Mouse (Mus musculus) liver, adult 2 months (tissue): ENCODE results near the gene Zfp141. TPM values are rescaled to one million over a fixed set of nuclear protein-coding genes. Genes with fewer than 3 reads are reported as not detected.

Experiments used
- DNase-seq: peaks from one replicate; pipeline ENCODE4 v3.0.0-alpha.2; 2011; ENCODE audit warnings: low read depth, low spot score; ENCODE audit errors: extremely low read depth
- H3K27ac ChIP-seq: fragments of 200-500 bp; replicated peaks from 2 replicates; pipeline ENCODE4 v1.5.1; 2012; ENCODE audit warnings: low read depth, mild to moderate bottlenecking, control low read depth, inconsistent platforms, low read length; ENCODE audit not compliant: insufficient read depth
- H3K27me3 ChIP-seq: fragments of 200-500 bp; 2 replicates; pipeline ENCODE4 v1.6.1; 2012; ENCODE audit warnings: mild to moderate bottlenecking, moderate library complexity, low read length, inconsistent platforms; ENCODE audit not compliant: control insufficient read depth, insufficient read depth
- H3K36me3 ChIP-seq: fragments of 200-500 bp; 2 replicates; pipeline ENCODE4 v1.6.1; 2012; ENCODE audit warnings: low read length, inconsistent platforms; ENCODE audit not compliant: control insufficient read depth, insufficient read depth
- H3K4me1 ChIP-seq: fragments of 200-500 bp; 2 replicates; pipeline ENCODE4 v1.6.1; 2011; ENCODE audit warnings: low read length; ENCODE audit not compliant: control insufficient read depth, insufficient read depth
- H3K4me3 ChIP-seq: fragments of 200-500 bp; 2 replicates; pipeline ENCODE4 v1.5.1; 2011; ENCODE audit warnings: low read depth, mild to moderate bottlenecking, control low read depth, low read length, moderate library complexity; ENCODE audit not compliant: insufficient read depth
- H3K79me2 ChIP-seq: fragments of 200-500 bp; 2 replicates; pipeline ENCODE4 v1.6.1; 2012; ENCODE audit warnings: inconsistent platforms, mild to moderate bottlenecking, low read length, moderate library complexity; ENCODE audit not compliant: control insufficient read depth, insufficient read depth
- H3K9ac ChIP-seq: fragments of 200-500 bp; 2 replicates; pipeline ENCODE4 v1.6.1; 2012; ENCODE audit warnings: low read depth, mild to moderate bottlenecking, control low read depth, inconsistent platforms, low read length
- CTCF ChIP-seq: fragments of 200-500 bp; IDR thresholded peaks from 2 replicates; pipeline ENCODE4 v1.5.1; 2011; ENCODE audit warnings: low read depth, low read length, control low read depth
- POLR2A ChIP-seq: fragments of 200-500 bp; IDR thresholded peaks from 2 replicates; pipeline ENCODE4 v1.6.1; 2011; ENCODE audit warnings: low read length, control low read depth; ENCODE audit not compliant: insufficient read depth; ENCODE audit errors: extremely low read depth
- WGBS: fragments of 180-500 bp; shearing (Covaris S2); methylation state at CpG from one replicate; pipeline ENCODE4 v1.1.7; 2018; 5-methylcytosine and 5-hydroxymethylcytosine counted together
- polyA plus RNA-seq: library from polyadenylated mRNA; depleted of rRNA; stranded (reverse); fragments of >200 nt; gene quantifications from 2 replicates; pipeline ENCODE4 v1.2.3, GENCODE M21; 2012; rRNA removed
- total RNA-seq: library from RNA; depleted of rRNA; stranded (reverse); fragments of >200 nt; gene quantifications from 2 replicates; pipeline ENCODE4 v1.2.3, GENCODE M21; 2014; rRNA removed

The Zfp141 gene
- total and polyA plus RNA-seq, 2 experiments = 3.9 to 6.2 TPM

DNA sequence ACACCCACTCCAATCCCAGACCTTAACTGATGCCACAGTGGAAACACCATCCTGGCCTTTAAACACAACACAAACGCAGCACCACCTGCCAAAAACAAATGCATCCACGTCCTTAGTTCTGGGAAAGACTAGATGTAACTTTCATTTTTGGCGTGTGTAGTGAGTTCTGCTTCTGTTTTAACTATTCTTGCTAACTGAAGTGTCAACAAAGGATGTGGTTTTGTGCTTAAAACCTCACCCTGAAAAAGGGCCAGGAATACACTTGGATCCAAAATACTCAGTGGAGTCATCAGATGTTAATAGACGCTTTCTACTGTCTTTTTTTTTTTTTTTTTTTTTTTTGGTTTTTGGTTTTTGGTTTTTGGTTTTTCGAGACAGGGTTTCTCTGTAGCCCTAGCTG is 14.7 kb downstream of the Zfp141 start:
- TF ChIP-seq CTCF (no peak), POLR2A (no peak)
- Histone ChIP-seq H3K36me3 (peaks cover 15% of the 10 kb centered on the region), H3K4me3 (no peak overlapping the region), H3K4me1 (peaks cover 9% of the 10 kb centered on the region; the same call in 1 of the 2 replicates), H3K27ac (no peak overlapping the region), H3K9ac (no peak overlapping the region), H3K79me2 (peaks cover 5% of the 10 kb centered on the region; the same call in 1 of the 2 replicates), H3K27me3 (no peaks in the 10 kb centered on the region)
- DNase-seq = peak; percentile 23
- 27% methylated on average over 5 of the region's 5 CpGs for WGBS

DNA sequence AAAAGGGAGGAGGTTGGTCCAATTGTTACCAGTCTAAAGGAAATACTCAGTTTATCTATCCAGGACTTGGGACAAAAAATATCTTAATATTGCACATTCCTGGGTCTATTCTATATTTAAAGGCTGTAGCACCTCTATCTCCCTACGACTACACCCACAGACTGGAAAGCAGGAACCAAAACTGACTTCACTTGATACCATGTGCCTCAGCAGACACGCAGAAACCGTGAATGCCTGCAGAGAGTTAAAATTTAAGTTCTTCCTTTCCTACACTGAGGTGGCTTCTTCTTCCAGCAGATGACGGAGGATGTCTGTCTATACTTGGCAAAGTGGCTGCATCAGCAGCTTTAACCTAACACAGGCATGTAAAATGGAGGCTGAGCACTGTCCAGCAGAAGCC is 15.2 kb downstream of the Zfp141 start:
- Histone ChIP-seq H3K27me3 (no peaks in the 10 kb centered on the region), H3K4me1 (peaks cover 6% of the 10 kb centered on the region; the same call in 1 of the 2 replicates), H3K27ac (no peak overlapping the region), H3K4me3 (no peak overlapping the region), H3K36me3 (peaks cover 18% of the 10 kb centered on the region), H3K9ac (no peak overlapping the region), H3K79me2 (peaks cover 5% of the 10 kb centered on the region; the same call in 1 of the 2 replicates)
- TF ChIP-seq CTCF (no peak), POLR2A (no peak)
- WGBS = 88% methylated on average over 4 of the region's 4 CpGs
- DNase-seq = no peak

DNA sequence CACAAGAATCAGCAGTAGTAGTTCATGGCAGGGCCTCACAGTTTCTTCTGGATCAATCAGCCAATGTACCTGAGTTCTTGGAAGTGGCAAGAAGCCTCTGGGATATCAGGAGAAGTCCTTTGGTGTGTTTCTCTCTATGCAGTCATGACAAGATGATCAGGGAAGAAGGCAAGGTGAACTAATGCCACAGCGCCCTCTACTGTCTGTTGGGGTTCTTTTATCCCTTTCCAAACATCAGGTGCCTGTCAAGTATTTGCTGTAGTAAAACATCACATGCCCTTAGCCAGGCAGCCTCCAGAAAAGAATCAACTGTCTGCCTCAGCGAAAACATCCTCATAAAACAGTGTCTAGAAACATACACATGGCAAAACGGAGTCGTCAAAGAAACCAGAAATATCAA is 50.9 kb downstream of the Zfp141 start:
- Histone ChIP-seq H3K36me3 (no peaks in the 10 kb centered on the region), H3K4me1 (no peaks in the 10 kb centered on the region), H3K9ac (no peak overlapping the region), H3K79me2 (no peaks in the 10 kb centered on the region), H3K27me3 (no peaks in the 10 kb centered on the region), H3K4me3 (no peak overlapping the region), H3K27ac (no peak overlapping the region)
- TF ChIP-seq POLR2A (no peak), CTCF (no peak)
- DNase-seq = no peak
- WGBS = 66% methylated on average over 4 of the region's 4 CpGs

DNA sequence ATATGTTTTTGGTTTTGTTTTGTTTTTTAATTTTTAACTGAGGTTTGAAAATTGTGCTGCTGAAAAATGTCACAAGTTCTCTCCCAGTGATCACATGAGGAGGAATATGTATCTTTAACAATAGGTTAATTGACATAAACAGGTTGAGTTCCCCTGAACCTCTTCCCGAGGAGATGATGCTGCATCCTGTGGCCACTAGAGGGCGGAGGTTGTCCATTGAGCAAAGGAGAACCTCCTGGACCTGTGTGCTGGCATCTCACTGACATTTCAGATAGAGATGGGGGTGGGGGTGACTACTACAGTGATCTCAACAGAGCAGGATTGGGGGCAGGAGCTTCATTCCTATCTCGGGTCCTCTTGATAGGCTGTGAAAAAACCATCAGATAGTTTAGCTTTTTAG is 54.9 kb downstream of the Zfp141 start:
- H3K9ac ChIP-seq = no peak overlapping the region
- H3K27ac ChIP-seq = no peak overlapping the region
- no peaks in the 10 kb centered on the region for H3K4me1 ChIP-seq
- no peaks in the 10 kb centered on the region for H3K27me3 ChIP-seq
- no peak overlapping the region for H3K4me3 ChIP-seq
- 20% methylated on average over 3 of the region's 3 CpGs for WGBS
- H3K36me3 ChIP-seq = no peaks in the 10 kb centered on the region
- DNase-seq = peak; percentile 34
- H3K79me2 ChIP-seq = no peaks in the 10 kb centered on the region
- no peak for TF ChIP-seq POLR2A
- TF ChIP-seq CTCF = peak; percentile 80

DNA sequence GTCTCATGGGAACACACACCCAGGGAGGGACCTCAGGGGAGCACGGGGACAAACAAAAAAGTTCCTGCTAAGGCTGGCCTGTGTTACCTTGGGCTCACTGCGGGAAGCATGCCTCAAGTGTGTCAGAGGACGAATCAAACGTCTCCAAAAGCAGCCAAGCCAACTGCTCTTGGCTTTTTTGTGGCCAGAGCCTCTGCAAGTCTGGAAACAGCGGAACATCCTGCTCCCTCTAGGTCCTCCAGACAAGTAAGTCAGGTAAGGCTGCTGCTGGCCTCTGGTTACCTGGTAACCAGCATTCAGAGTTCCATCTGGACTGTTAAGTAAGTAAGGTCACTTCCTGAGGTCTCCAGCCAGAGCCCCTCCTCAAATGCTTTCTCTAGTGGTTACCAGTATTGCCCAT is 57.7 kb downstream of the Zfp141 start, which contains the start of gene 4933421I07Rik:
TSS of gene 4933421I07Rik (minus strand) at position 271 of the 400 bp plus-strand sequence.
- no peaks in the 10 kb centered on the region for H3K27me3 ChIP-seq
- H3K36me3 ChIP-seq = no peaks in the 10 kb centered on the region
- no peak within 1 kb of the TSS for H3K9ac ChIP-seq
- H3K79me2 ChIP-seq = no peaks in the 10 kb centered on the region
- DNase-seq = no peak
- no peak within 1 kb of the TSS for H3K27ac ChIP-seq
- WGBS = 66% methylated on average over 5 of the region's 5 CpGs
- no peak within 1 kb of the TSS for H3K4me3 ChIP-seq
- H3K4me1 ChIP-seq = no peaks in the 10 kb centered on the region
- TF ChIP-seq POLR2A = no peak
- no peak for TF ChIP-seq CTCF

DNA sequence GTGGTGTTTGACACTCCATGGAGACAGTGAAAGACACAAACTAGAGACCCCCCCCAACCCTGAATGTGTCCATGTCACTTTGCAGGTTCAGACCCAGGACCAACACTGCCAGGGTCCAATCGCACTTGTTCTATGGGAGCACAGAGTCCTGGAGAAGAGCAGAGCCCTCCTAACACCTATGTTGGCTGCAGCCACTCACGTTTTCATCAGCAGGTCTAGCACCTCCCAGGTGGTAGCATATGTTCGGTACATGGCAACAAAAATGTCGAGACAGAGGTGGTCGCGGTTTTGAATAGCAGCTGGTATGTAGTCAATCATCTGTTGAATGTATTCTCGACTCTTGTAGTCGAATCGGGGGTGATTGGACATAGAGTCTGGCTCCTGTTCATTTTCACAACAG is 58.2 kb downstream of the Zfp141 start:
- H3K9ac ChIP-seq = no peak overlapping the region
- TF ChIP-seq CTCF (no peak), POLR2A (no peak)
- WGBS = 84% methylated on average over 9 of the region's 9 CpGs
- no peaks in the 10 kb centered on the region for H3K36me3 ChIP-seq
- DNase-seq = no peak
- H3K27me3 ChIP-seq = no peaks in the 10 kb centered on the region
- no peaks in the 10 kb centered on the region for H3K4me1 ChIP-seq
- no peak overlapping the region for H3K4me3 ChIP-seq
- H3K79me2 ChIP-seq = no peaks in the 10 kb centered on the region
- H3K27ac ChIP-seq = no peak overlapping the region

Other genes with a start within 250 kb of the Zfp141 start
- not detected in 2 replicates for gene Vmn2r61, start 245.7 kb downstream of the Zfp141 start, total RNA-seq
- not detected in 2 replicates for gene Vmn2r61, start 245.7 kb downstream of the Zfp141 start, polyA plus RNA-seq
- not detected in 2 replicates for gene 4933421I07Rik, start 57.6 kb downstream of the Zfp141 start, total RNA-seq
- not detected in 2 replicates for gene 4933421I07Rik, start 57.6 kb downstream of the Zfp141 start, polyA plus RNA-seq
- not detected in 2 replicates for gene Gm21028, start 72.8 kb upstream of the Zfp141 start, total RNA-seq
- not detected in 2 replicates for gene Gm21028, start 72.8 kb upstream of the Zfp141 start, polyA plus RNA-seq
- gene Zfp977, start 86.8 kb upstream of the Zfp141 start, total RNA-seq = 0.74 and 1.3 TPM in 2 replicates
- gene Zfp977, start 86.8 kb upstream of the Zfp141 start, polyA plus RNA-seq = 0.06 TPM in 1 of 2 replicates, not detected in the other
- gene Zfp976, start 136.8 kb upstream of the Zfp141 start, total RNA-seq = 2.1 and 4.0 TPM in 2 replicates
- 0.24 and 0.26 TPM in 2 replicates for gene Zfp976, start 136.8 kb upstream of the Zfp141 start, polyA plus RNA-seq
- 4.0 and 5.6 TPM in 2 replicates for gene Zfp975, start 187.0 kb upstream of the Zfp141 start, total RNA-seq
- gene Zfp975, start 187.0 kb upstream of the Zfp141 start, polyA plus RNA-seq = 0.22 and 0.31 TPM in 2 replicates
- gene Gm17067, start 221.3 kb upstream of the Zfp141 start, total RNA-seq = not detected in 2 replicates
- gene Gm17067, start 221.3 kb upstream of the Zfp141 start, polyA plus RNA-seq = not detected in 2 replicates